Mouse (Mus musculus) heart, postnatal 25 days (tissue): Measurements from ENCODE around the gene Nol10. TPM values are rescaled to one million over a fixed set of nuclear protein-coding genes. Genes with fewer than 3 reads are reported as not detected.

Experiments used
- DNase-seq: peaks from one replicate; pipeline ENCODE4 v3.0.0; 2022; ENCODE audit warnings: low spot score
- intact Hi-C: fragments of 180-260 bp; cut with DNase I; formaldehyde crosslinking; loops from one replicate; pipeline ENCODE4 v1.15.1; 2025
- total RNA-seq, 2 experiments: library from RNA; stranded (reverse); gene quantifications; 2 replicates each; pipeline ENCODE4 v1.2.3; 2021

Gene Nol10
- total RNA-seq, 2 experiments from 2014 or later, result 7.1 TPM

DNA sequence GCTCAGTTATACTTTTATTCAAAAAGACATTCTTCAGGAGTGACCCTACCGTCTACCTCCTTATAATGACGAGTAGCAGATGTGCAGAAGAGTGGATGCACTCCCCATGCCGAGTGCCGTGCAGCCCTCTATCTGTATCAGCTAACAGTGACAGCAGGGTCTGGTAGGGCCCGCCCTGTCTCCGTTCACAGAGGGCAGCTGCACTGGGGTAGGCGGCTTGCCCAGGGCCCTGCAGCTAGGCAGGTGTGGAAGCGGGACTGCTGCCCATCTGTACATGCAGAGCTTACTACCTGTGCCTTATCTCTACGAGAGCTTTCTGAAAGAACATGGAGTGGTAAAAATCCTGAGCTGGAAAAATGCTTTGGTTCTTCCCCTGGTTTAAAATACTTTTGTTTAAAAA is 11.8 kb downstream of the Nol10 start:
- intact Hi-C loops, result no loop called here
- no peak for DNase-seq

DNA sequence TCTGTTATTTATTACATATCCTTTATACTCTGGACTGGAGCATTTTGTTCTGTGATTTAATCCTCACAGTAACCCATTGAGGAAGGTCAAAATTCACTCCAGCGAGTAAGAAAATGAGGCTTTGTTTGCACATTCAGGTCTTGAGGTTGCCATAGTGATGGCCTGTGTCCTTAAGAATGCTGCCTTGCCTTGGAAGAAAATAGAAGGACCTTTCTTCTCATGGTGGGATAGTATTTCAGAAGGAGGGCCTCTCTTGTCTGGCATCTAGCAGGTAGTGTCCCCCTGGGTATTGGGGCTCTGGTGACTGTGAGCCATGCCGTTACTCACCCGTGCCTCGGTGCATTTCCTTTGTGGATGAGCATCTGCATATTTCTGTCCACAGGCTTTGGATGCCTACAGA is 12.4 kb downstream of the Nol10 start:
- no peak for DNase-seq
- intact Hi-C loops, result no loop called here

DNA sequence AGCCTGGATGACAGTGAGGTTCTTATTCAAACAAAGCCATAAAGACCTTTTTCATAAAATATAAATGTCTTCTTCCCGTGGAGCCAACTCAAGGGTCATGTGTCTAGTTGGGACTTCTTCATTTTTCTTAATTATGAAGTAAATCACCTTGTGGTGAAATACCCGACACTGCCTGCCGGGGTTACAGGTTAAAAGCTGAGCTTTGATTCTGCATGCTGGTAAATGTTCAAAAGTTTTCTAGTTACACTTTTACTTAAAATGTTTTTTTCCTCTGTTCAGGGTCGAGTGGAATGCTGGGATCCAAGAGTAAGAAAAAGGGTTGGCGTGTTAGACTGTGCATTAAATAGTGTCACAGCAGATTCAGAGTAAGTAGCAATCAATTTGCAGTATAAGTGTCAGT is 14.1 kb downstream of the Nol10 start:
- intact Hi-C loops, result no loop called here
- DNase-seq, result no peak

DNA sequence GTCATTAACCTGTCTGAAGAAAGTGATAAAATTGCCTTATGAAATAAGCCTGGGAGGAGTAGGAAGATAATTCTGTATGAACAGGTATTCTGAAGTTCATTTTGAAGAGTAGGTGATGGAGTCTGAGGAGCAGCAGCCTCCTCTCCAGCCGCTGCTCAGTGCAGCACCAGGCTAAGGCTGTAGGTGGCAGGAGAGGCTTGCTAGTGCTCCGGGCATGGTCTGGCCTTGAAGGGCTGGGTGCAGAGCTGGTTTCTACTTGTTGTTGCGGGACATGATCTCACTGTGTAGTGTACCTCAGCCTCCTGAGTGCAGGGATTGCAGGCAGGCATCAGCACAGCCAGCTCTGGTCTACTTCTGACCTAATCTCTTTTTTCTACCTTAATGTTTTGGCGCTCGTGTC is 18.7 kb downstream of the Nol10 start:
- DNase-seq, result peak; percentile 7
- intact Hi-C loops, result loop anchor here (5.0 kb wide), 2 partner anchors 185 to 440 kb away; no protein-coding TSS in a partner anchor

DNA sequence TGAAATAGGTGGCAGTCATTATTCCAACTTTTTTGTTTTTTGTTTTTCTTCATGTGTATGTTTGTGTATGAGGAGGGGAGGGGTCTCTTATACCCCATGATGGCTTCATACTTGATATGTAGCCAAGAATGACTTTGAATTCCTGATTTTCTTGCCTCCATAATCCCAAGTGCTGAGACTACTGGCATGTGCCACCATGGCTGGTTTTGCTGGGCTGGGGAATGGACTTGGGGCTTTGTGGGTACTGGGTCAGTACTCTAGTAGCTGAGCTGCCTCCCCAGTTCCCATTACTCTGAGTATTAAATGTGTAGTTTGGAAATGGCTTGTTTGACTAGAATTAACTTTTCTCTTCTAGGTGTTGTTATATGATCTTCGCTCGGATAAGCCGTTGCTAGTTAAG is 20.9 kb downstream of the Nol10 start:
- no peak for DNase-seq
- intact Hi-C loops, result loop anchor here (5.0 kb wide), 2 partner anchors 183 to 438 kb away; no protein-coding TSS in a partner anchor

DNA sequence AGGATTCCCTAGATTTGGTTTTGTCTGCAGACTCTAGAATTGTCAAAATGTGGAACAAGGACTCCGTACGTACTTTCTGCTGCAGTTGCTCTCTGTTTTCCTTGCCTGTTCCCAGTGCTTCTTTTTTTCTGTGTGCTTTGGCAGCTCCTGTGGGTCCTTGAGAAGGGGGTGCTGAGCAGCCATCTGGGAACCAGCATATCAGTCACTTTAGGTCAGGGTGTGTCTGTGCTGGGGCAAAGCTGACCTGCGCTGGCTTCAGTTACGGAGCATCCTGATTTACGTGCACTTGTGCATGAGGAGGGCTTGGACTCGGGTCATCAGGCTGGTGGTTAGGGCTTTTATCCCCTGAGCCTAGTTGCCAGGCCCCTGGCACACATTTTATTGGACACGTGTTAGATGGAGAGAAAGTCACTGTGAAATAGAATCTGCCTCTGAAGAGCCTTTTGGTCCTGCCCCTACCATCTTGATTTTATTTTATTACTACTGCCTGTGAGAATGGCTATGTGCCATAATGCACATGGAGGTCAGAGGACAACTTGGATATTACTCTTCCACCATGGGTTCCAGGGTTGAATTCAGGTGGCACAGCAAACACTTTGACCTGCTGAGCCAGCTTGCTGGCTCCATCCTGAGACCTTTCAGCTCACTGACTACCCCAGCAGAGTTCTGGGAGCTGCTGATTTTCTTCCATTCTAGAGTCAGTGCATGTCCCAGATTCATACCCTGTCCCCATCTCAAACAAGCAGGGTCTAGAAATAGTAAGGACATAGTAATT is 21.5 kb downstream of the Nol10 start:
- DNase-seq, result no peak
- intact Hi-C loops, result loop anchor here (5.0 kb wide), 2 partner anchors 183 to 438 kb away; no protein-coding TSS in a partner anchor

DNA sequence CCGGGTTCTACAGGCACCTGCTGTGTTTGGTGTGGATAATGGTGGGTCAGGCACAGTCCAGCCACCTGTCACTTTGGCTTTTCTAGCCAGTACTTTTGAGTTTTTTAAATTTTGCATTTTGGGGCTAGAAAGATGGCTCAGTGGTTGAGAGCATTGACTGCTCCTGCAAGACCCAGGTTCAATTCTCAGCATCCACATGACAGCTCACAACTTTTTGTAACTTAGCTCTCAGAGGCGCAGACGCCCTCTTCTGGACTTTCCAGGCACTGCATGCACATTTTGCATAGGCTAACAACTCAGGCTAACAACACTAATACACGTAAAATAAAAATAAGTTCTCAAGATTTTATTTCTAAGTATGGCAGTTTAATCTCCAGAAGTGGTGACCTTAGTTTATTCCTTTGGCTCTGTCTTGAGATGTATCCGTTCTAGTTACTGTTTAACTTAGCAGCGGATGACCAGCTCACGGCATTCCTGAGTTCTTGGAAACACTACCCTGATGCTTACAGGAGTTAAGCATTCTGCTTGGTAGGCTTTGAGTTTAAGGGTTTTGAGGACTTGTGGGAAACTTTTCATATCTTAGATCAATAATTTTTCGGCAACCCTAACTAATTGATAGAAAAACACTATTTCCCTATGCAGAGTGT is 23.5 kb downstream of the Nol10 start:
- DNase-seq, result no peak
- intact Hi-C loops, result no loop called here

DNA sequence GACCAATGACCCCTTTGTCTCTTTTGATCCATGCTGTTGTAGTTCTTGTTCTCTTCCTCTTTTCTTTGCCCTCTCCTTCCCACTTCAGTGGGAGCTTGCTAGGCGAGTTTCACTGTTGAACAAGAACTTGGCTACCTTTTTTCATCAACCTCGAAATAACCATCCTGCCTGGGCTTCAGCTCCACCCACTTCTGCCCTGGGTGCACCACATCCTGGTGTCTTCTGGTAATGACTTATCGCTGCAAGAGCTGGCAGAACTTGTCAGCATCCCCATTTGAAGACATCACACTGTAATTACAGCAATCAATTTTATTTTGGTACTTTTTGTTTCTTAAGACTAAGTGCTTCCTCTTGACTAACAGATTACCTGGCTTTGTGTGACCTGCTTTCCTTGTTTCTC is 24.4 kb downstream of the Nol10 start:
- intact Hi-C loops, result no loop called here

DNA sequence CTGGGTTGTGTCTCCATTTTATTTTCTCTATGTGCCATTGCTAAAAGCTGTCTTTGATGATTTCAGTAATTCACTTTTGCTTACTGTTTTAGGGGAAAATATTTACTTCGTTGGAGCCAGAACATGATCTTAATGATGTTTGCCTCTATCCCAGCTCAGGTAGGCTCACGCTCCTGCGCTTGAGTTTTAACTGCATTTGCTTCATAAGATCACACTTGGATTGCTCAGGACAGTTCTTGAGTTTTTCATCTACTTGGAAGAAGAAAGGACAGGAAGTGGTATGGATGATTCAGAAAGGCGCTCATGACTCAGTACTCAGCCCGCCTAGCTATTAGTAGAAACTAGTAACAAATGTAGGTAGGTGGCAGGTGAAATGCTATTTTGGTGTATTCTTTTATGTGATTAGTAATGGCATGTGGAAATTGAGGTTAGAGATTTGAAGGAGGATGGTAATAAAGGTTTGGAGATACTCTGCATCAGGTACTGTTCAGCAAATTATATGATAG is 25.3 kb downstream of the Nol10 start:
- intact Hi-C loops, result no loop called here
- DNase-seq, result no peak

More for the DNA sequence above, 24.4 kb downstream of the Nol10 start:
- DNase-seq, result no peak

DNA sequence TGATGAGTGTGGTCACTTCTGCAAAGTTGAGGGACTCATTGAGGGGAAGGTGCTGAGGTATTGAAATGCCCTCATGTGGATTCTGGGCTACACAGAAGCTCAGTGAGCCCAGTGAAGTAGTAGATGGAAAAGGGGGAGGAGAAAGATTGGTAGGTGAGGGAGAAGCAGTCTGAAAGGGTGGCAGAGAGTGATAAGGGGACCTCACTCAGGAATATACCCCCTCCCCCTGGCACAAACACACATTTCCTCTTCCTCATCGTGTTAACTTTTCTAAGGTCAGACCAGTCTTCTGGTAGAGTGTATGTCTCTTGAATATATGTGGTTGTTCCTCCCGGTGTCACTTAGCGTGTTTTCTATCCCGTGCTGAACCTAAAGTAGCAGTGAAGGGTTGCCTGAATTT is 27.0 kb downstream of the Nol10 start:
- DNase-seq, result no peak
- intact Hi-C loops, result no loop called here

DNA sequence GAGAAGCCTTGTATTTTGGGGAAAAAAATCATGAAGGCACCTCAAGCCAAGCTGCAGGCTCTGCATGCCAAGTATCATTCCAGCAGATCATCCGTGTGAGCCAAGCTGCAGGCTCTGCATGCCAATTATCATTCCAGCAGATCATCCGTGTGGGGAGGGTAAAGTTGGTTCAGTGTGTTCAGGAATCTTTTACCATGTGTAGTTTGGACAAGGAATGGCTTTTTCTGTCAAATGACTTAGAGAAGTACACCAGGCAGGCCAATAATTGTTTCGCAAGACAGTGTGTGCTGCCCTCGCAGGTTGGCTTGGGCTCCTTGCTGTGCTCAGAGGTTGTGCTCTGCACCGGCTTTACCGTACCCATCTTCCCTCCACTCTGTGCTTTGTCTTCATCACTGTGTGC is 28.3 kb downstream of the Nol10 start:
- no peak for DNase-seq
- intact Hi-C loops, result no loop called here

DNA sequence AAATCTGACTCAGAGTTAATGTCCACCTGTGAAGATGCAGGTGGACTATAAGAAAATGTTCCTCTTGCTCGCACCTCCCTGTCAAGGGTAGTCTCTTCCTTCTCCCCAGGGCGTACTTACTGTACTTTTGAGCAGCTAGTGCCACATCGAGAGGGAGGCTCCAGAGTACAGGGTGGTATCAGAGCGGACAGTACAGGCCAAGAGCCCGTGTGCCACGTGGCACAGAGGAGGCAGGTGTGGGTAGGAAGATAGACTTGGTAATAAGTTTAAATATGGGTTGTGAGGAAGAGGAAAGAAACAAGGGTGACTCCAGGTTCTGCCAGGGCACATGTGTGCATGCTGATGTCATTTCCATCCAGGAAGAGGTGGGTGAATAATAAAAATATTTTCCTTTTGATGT is 32.7 kb downstream of the Nol10 start:
- no peak for DNase-seq
- intact Hi-C loops, result no loop called here

DNA sequence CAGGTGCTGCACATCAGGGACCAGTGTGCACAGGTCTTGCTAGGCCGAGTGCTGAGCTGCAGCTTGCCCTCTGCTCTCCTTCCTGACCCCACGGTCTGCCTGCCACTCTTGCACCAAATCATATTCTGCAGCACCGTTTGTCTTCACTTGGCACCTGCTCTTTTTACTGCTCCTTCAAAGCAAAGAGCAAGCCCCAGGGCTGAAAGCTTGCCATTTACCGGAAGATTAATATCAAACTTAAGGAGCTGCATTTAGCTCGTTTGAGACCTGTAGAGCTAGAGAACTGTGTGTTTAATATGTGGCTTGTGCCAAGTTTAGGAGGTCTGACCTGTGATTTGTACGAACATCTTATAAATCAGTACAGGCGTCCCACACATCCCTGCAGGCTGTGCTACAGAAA is 34.5 kb downstream of the Nol10 start:
- intact Hi-C loops, result loop anchor here (2.0 kb wide), 1 partner anchor 20 kb away; no protein-coding TSS in a partner anchor
- DNase-seq, result no peak

DNA sequence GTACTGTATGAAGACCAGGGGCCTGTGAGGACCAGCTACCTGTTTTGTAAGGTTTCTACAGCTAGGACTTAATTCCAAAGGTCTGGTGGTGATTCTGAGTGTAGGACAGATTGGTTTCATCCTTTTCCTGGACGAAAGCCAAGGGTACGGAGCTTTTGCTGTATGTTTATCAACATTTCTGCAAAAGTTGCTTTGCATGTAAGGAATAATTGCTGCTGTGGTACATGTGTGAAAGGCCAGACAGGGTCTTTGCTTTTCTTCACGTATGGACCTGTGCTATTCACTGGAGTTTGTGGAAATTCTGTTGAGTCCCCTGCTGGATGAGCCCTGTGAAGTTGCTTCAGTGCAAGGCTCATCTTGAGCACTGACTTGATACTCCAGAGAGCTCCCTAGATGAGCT is 38.6 kb downstream of the Nol10 start:
- DNase-seq, result no peak
- intact Hi-C loops, result no loop called here

DNA sequence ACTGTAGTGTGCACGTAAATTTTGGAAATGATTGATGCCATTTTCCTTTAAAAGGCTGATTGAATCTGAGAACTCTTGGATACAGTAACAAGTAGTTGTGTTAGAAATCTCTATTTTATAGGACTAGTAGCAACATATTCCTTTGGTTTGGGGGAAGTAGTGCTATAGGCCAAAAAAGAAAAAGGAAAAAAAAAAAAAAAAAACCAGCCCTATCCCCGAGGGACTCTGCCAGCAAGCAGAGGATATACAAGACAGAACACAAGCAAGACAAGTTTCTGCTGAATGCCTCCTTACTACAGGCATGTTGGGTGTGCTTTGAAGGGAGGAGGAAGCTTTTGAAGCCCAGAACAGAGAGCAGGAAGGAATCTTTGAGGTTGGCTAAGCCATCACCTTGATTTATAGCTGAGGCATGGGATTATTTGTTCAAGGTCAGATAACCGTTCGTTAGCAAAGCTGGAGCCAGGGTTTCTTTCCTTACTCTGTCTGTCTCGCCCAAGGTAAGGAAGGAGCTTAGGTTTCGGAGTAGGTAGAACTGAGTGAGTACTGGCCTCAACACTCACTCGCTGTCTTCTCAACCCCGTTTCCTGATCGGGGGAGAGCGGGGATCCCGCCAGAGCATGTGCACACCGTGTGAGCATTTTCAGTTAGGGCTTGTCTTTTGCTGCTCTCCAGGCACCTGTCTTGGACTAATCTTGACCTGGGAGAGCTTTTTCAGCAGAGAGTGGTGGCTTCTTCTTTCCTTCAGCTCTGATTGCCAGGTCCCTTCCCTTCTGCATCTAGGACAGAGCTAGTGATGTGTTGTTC is 39.3 kb downstream of the Nol10 start:
- no peak for DNase-seq
- intact Hi-C loops, result no loop called here

DNA sequence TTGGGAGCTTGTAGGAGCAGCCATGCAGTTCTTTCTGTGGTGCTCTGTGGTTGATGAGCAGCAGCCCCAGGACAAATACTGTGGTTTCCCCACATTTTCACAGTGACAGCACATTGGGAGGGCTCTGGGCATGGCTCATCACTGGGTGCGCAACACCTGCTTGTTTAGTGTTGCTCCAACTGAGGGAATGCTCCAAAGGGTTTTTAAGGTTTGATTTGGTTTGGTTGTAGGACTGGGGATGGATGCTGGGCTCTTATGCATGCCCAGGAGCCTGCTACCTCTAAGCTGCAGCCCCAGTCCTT is 39.8 kb downstream of the Nol10 start:
- intact Hi-C loops, result no loop called here
- DNase-seq, result no peak

DNA sequence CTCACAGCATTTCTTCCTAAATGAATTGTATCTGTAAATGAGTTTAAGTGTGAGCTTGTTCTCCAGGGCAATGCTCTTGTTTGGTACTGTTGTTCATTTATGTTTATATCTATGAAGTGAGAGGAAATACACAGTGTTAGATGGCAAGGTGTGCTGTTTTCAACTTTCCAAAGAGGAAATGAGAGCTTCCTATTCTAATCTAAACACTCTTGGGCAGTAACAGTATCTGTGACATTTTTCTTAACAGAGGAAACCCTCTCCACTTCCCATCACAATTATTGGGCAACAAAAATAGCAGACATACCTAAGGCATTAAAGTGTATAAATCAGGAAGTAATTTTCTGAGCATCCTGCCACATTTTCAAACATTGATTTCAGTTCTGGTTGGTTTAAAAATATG is 41.8 kb downstream of the Nol10 start:
- intact Hi-C loops, result no loop called here
- DNase-seq, result no peak

DNA sequence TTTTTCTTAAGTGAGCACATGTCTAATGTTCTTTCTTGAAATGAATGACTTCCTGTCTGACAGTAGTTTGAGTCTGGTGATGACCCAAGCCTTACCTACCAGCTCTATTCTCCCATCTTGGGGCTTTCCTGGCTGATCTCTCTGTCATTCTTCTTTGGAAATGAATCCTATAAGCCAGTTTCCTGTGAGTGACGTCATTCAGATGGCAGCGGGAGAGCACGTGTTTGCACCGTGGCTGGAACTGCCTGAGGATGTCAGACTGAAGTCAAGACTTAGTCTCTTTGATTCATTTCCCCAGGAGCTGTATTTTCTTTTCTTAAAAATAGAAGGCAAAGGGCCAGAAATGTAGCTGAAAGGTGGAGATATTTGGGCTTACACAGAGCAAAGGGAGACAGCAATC is 42.3 kb downstream of the Nol10 start:
- no peak for DNase-seq
- intact Hi-C loops, result no loop called here

DNA sequence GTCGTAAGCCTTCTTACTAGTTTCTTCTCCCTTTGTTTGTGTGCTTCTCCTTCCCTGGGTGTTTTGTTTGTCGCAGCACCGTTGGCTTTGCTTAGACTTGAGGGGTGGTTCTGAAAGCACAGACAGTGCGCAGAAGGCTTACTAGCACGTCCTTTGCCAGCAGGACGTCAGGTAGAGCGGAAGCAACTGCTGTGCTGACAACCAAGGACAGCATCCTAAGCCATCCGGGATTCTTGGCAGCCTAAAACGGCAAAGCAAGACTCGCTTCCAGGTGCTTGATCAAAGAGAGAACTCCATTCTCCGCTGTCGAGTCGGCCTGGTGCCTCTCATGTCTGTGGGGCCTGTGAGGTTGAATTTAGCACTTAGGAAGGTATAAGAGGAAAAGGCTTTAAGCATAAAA is 44.9 kb downstream of the Nol10 start:
- intact Hi-C loops, result no loop called here
- DNase-seq, result no peak

DNA sequence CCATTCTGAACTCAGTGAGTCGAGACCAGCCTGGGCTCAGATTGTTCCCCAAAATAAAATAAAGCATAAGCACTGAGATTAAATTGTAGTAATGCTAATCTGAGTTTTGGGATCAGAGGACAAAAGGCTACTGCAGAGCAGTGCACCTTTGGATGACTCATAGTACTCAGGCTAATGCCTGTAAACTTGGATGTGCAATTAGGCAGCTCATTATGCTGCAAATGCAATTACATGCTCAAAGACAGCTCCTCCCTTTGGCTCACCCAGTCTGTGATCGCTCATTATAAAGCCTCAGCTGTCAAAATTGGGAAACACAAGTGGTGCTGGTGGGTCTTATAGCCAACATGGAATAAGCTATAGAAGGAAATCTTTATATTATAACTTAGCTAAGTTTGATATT is 48.9 kb downstream of the Nol10 start:
- intact Hi-C loops, result no loop called here
- no peak for DNase-seq

DNA sequence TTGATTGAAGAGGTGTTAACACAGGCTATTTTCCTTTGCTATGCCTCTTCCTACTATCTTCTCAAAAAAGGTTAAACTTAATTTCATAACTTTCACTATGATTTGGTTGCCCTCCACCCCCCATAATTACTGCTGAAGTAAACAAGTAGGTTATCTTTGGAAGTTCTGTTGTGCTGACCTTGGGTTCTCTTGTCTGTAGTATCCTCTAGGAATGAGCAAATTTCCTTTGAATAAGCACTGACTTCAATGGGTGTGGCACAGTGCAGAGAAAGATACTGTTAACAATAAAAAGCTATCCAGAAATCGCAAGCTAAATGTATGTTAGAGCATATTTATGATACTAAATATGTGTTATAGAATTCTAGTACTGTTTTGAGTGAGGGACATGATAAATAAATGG is 53.2 kb downstream of the Nol10 start:
- DNase-seq, result no peak
- intact Hi-C loops, result no loop called here
